Mouse (Mus musculus) left cerebral cortex, adult 9 months (tissue): ENCODE results near the gene Mknk2.

Experiments
- DNase-seq, 2 experiments: peaks; one replicate each; pipeline ENCODE4 v3.0.0; 2022; ENCODE audit warnings: low spot score in 2 of 2

Mknk2 gene

DNA sequence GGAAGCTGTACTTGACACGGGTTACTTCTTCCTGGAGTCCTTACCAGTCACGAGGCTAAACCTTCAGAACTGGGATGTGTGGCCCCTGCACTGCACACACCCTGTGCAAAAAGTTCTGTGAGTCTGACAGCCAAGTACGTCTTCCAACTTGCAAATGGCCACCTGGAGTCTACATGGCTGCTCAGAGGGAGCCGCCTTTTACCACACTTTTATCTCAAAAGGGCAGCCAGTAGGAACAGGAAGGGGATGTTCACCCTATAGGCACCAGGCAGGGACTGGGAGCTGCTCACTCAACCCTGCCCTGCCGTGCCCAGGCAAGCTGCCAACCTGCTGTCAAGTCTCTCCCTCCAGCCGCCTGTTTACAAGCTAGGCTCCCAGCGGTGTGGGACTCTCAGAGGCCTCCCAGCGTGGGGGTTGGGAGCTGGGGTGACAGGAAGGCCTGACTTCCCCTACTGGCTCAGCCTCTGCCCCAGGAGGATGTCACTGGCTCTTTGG lies at the start of gene Mknk2:
Gene Mknk2 (minus strand): TSS at position 171 of the 495 bp plus-strand sequence.
- DNase-seq: peak in 1 of 2 experiments; percentile 83

DNA sequence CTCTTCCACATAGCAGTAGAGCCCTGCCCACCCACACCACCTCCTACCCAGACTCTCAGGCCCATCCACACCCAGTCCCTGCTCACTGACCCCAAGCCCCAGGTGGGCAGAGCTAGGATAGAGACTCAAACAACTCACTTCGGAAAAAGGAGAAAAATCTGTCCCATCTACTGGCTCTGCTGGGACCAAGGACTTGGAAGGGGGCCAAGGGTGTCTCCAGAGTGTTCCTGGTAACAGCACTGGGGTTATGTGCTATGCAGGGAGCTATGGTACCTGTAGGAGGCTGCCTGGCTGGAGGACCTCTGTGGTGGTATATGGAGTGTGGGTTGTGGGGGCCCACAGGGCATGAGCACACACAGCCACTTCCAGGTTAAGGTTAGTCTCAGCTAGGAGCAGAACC lies 39.4 kb upstream of the Mknk2 start:
- no peak for DNase-seq

DNA sequence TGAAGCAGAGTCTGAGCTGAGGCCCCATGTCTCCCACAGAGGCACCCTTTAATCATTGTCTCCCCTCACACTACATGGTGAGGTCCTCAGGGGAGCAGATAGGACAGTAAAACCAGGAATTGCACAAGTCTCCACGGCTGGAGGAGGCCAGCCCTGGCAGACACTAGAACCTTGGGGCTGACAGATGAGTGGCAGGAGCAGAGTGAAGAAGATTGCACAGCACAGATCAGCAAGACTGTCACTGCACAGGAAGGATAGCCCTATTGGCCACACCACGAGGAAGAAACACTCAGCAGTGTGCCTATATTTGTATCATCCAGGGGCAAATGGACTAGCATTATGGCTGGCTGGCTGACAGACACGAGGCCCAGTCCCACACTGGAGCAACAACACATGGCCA lies 32.9 kb upstream of the Mknk2 start:
- DNase-seq: no peak

GRCm38 (mm10) chr10:80705479-80705878 lies 27.6 kb upstream of the Mknk2 start:
- no peak for DNase-seq

GRCm38 (mm10) chr10:80705033-80705432 lies 27.1 kb upstream of the Mknk2 start:
- DNase-seq: no peak

GRCm38 (mm10) chr10:80704418-80704817 lies 26.5 kb upstream of the Mknk2 start:
- no peak for DNase-seq

- DNase-seq: no peak
Measured at GRCm38 (mm10) chr10:80703643-80704042, 25.7 kb upstream of the Mknk2 start.

GRCm38 (mm10) chr10:80702536-80703390 lies 24.9 kb upstream of the Mknk2 start:
- peak; percentile 93 to 97 for DNase-seq

DNA sequence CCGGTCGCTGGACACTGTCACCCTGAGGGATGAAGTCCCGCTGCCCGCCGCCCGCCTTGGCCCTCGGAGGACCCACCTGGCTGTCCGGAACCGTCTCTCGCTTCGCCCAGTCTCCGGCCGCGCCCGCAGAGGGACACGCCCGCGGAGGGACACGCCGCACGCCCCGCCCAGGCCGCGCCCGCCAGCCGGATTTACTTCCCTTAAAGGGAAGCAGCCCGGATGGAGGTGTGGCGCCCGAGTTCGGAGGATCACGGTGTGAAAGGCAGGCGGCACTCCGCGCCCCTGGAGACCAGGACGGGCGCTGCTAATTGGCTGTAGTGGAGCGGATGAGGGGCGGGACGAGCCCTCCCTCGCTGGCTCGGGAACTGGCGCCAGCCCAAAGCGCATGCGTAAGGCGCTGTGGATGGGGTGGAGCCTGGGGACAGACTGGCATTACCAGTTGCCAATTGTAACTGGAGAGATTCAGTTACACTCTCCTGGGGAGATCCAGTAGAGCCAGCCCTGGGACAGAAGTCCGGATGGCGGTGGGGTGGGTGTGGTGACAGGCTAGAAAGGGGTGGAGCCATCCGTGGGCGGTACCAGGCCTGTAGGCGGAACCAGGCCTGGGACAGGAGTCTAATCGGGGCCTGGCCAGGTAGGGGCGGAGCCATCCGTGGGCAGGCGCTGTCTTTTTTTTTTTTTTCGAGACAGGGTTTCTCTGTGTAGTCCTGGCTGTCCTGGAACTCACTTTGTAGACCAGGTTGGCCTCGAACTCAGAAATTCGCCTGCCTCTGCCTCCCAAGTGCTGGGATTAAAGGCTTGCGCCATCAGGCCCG lies 24.0 kb upstream of the Mknk2 start, which contains the start of the genes Mob3a and Izumo4:
Gene Mob3a (minus strand): TSS at position 257 of the 815 bp plus-strand sequence.
Gene Izumo4 (plus strand): TSS at position 464 of the 815 bp plus-strand sequence.
- DNase-seq: peak; percentile 99

GRCm38 (mm10) chr10:80700732-80701131 lies 22.8 kb upstream of the Mknk2 start:
- DNase-seq: no peak

DNA sequence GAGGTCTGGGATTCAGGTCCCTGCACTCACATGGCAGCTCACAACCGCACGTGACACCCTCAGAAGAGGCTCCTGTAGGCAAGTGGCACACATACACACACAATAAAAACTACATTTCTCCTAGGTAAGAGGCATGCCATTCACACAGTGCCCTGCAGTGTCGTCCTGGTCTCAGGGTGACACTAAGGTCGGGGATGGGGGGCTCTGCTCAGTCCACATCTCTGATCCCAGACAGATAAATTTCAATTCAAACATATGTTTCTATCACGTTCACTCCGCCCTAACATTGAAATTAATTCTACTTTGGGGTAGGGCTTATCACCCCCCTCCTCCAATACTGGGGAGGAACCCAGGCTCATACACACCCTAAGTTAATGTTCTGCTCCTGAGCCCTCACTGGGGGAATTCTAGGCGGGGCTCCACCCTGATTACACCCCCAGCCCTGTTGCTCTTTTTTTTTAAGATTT lies 22.2 kb upstream of the Mknk2 start:
- no peak for DNase-seq

GRCm38 (mm10) chr10:80698605-80699004 lies 20.7 kb upstream of the Mknk2 start:
- no peak for DNase-seq

GRCm38 (mm10) chr10:80697812-80698211 lies 19.9 kb upstream of the Mknk2 start:
- no peak for DNase-seq

GRCm38 (mm10) chr10:80697393-80697787 lies 19.5 kb upstream of the Mknk2 start:
- no peak for DNase-seq

DNA sequence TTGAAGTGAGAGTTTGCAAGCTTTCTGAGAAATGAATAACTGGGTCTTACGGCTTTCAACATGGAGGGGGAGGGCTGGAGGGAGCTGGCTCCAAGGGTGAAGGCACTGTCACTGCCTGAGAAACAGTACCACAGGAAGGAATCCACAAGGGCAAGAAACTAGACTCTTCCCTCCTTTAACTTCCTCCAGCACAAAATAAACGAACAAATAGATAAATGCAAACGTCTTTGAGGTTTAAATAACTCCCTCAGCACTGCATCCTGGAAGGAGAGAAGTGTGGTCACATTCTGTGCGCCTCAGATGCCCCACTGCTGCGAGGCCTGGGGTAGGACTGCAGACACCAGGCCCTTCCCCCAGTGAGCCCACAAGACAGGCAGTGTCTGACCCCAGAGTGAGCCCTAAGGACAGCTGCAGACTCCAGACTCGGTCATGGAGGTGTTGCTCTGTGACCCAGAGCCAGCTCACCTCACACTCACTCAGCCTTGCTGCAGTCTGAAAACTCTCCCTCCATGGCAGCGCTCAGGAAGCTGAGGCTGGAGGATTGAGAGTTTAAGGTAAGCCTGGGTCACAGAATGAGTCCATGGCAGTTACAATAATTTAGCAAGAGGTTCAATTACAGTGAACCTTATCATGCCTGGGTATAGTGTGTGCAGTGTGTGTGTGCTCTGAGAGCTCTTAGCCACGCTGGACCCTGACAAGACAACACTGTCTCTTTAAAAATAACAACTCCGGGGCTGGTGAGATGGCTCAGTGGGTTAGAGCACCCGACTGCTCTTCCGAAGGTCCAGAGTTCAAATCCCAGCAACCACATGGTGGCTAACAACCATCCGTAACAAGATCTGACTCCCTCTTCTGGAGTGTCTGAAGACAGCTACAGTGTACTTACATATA lies 18.8 kb upstream of the Mknk2 start:
- DNase-seq: no peak

- DNase-seq: no peak
Measured at GRCm38 (mm10) chr10:80695801-80696501, 18.0 kb upstream of the Mknk2 start.

DNA sequence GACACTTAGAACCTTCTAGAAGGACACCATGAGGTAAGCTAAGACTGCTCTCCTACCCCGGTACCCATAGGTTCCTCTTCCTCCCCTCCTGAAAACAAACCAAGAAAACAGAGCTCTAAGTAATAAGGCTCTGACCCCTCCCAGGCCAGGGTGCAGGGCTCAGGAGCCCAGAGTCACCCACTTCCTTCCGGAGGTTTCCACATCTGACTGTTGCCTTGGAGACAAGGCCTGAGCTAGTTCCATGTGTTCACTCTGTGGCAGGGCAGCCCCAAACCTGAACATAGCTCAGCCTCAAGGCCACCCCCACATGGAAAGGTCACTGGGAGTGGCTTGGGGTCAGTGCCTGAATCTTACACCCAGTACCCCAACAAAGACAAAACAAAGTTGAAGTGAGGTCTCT lies 17.3 kb upstream of the Mknk2 start:
- peak in 1 of 2 experiments; percentile 37 for DNase-seq

DNA sequence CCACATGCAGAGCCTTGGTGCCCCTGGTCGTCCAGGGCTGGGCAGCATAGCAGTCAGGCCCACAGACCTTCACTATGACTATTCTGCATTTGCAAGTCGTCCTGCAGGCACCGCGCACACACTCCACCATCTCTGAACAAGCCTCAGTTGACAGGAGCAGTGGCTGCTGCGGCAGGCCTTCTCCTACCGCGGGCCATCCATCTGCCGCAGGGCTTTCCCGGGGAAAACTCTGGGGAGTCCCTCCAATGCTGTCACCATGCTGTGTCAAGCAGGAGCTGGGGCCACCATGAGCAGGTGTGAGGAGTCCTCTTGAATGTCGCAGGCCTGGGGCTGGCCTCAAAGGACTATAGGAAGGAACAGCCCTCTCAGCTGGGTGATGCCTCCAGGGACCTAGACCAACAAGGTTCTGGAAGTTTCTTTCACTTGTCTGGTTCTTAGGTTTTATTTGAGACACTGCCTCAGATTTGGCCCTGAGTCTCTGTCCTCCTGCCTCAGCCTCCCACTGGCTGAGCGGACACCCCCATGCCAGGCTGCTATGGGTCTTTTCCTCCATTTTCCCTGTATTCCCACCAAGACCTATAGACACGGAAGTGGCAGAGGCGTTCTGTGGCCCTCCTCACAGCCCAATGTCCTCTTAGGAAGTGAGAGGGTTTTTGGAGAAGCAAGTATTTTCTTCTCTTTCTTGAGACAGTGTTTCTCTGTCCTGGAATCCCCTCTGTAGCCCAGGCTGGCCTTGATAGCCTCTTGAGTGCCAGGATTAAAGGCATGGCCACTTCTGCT lies 16.4 kb upstream of the Mknk2 start:
- DNase-seq: no peak

DNA sequence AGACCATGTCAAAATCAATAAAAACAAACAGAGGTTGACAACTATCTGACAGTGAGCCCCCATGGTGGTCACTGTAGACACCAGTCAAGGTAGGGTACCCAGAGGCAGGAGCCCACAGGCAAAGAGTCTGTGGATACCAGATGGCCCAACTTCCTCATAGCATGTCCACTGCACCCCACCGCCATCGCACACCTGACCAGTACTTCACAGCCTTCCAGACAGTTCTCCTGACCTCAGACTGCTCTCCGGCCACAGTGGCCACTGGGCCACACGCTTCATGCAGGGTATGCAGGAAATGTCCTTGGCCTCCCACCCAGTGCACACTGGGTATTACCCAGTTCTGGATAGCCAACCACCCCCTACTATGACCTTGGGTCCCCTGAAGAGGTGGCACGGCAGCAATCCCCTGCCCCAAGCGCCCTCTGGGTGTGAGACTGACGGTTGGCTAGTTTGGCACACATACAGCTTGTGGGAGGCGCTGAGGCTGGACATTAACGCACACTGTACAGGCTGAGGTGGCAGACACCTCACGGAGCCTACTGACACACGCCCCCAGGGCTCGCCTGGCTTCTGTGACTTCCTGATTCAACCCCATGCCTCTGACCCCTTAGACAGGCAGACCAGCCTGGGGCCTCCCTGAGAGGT lies 15.6 kb upstream of the Mknk2 start:
- DNase-seq: no peak
